8 mouse cellular contexts compared by ENCODE assay signal in the genomic region with DNA sequence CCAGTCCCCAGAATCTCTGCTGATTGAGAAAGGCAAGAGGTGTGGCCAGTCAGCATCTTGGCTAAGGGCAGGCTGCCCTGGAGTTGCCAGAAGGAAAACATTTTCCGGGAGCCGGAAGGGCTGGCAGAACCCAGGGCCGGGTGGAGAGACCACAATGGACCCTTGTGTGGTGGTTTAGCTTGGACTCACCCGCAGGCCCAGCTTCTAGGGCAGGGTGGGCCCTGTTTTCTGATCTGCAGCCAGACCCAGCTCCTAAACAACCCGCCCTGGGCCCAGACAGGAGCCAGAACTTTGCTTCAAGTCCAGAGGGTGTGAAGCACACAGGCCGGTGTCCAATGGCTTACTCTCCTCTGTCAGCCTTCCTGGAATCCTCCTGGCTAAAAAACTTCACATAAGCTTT. TPM values are rescaled to one million over a fixed set of nuclear protein-coding genes. Genes with fewer than 3 reads are reported as not detected.
DNase-seq lines count a peak whose midpoint lies in the region; ATAC-seq and TF ChIP-seq lines count a peak whose summit lies in the region.

No protein-coding gene starts in this region.

- no peak overlapping the region for H3K4me3 ChIP-seq in forebrain, embryonic 15.5 days
- no peak overlapping the region for H3K4me3 ChIP-seq in forebrain, embryonic 14.5 days (ENCODE audit: low read depth, low read length)
- no peak overlapping the region for H3K4me3 ChIP-seq in thymus, adult 2 months (ENCODE audit: control insufficient read depth, insufficient read depth, low read length)

- no peaks in the 10 kb centered on the region for H3K9me3 ChIP-seq in forebrain, embryonic 15.5 days
- no peaks in the 10 kb centered on the region for H3K9me3 ChIP-seq in forebrain, embryonic 14.5 days (replicated peaks; ENCODE audit: control insufficient read depth, low read length)

- 80% methylated on average over 6 of the region's 6 CpGs for WGBS in forebrain, embryonic 15.5 days
- WGBS in forebrain, embryonic 14.5 days, result 84% methylated on average over 6 of the region's 6 CpGs
- WGBS in thymus, adult 2 months, result 94% methylated on average over 6 of the region's 6 CpGs

- no peak overlapping the region for H3K4me2 ChIP-seq in forebrain, embryonic 15.5 days (replicated peaks)
- H3K4me2 ChIP-seq in forebrain, embryonic 14.5 days (ENCODE audit: low read length), result no peak overlapping the region

- no peaks in the 10 kb centered on the region for H3K27me3 ChIP-seq in forebrain, embryonic 15.5 days
- no peaks in the 10 kb centered on the region for H3K27me3 ChIP-seq in forebrain, embryonic 14.5 days (replicated peaks; ENCODE audit: control insufficient read depth, insufficient read depth, low read length)
- no peaks in the 10 kb centered on the region for H3K27me3 ChIP-seq in thymus, adult 2 months (ENCODE audit: control insufficient read depth, insufficient read depth, low read length)

- no peak overlapping the region for H3K27ac ChIP-seq in forebrain, embryonic 15.5 days (replicated peaks)
- no peak overlapping the region for H3K27ac ChIP-seq in forebrain, embryonic 14.5 days (ENCODE audit: low read depth, low read length)
- no peak overlapping the region for H3K27ac ChIP-seq in thymus, adult 2 months (ENCODE audit: control insufficient read depth, insufficient read depth, low read length)

- H3K4me1 ChIP-seq in forebrain, embryonic 15.5 days, result peaks cover 4% of the 10 kb centered on the region
- no peaks in the 10 kb centered on the region for H3K4me1 ChIP-seq in forebrain, embryonic 14.5 days (ENCODE audit: control insufficient read depth, insufficient read depth, low read length)
- peaks cover 14% of the 10 kb centered on the region for H3K4me1 ChIP-seq in thymus, adult 2 months (replicated peaks; ENCODE audit: control insufficient read depth, insufficient read depth, low read length)

- DNase-seq in forebrain, embryonic 14.5 days (ENCODE audit: low spot score), result no peak
- peak; percentile 71 for DNase-seq in Muller cell, postnatal 12 days (ENCODE audit: inconsistent ontology term)
- DNase-seq in frontal cortex, postnatal 36 days (ENCODE audit: low spot score in 2 of 2), result peak; percentile 19 to 53
- DNase-seq in left cerebral cortex, adult 11 months (ENCODE audit: low spot score), result peak; percentile 47
- no peak for DNase-seq in thymus, adult 2 months
- no peak for DNase-seq in thymus, postnatal 36 days

- no peaks in the 10 kb centered on the region for H3K36me3 ChIP-seq in forebrain, embryonic 15.5 days
- no peaks in the 10 kb centered on the region for H3K36me3 ChIP-seq in forebrain, embryonic 14.5 days (ENCODE audit: control insufficient read depth, insufficient read depth, low read length)
- no peaks in the 10 kb centered on the region for H3K36me3 ChIP-seq in thymus, adult 2 months (ENCODE audit: control insufficient read depth, insufficient read depth, low read length)

- TF ChIP-seq CTCF in thymus, adult 2 months (IDR thresholded peaks at IDR 0.05; ENCODE audit: borderline replicate concordance, control insufficient read depth, extremely low read depth, insufficient read depth, low read length, poor library complexity), result no peak

- TF ChIP-seq POLR2A in thymus, adult 2 months (IDR thresholded peaks at IDR 0.05; ENCODE audit: control insufficient read depth, extremely low read depth, insufficient read depth, low read length, poor library complexity), result no peak

- no peak overlapping the region for H3K9ac ChIP-seq in forebrain, embryonic 15.5 days (replicated peaks)
- H3K9ac ChIP-seq in forebrain, embryonic 14.5 days (ENCODE audit: low read length), result no peak overlapping the region

- ATAC-seq in forebrain, embryonic 15.5 days (replicated peaks), result 0 out of 2 replicates have a peak, but pooled peaks have one; percentile 13
- no peak for ATAC-seq in forebrain, embryonic 14.5 days
- no peak for ATAC-seq in megakaryocyte-erythroid progenitor cell, adult 5-6 weeks (replicated peaks; ENCODE audit: low FRiP score, low TSS enrichment, poor library complexity, severe bottlenecking)

RNA-seq across cellular contexts. Expression of a gene that starts 30.4 kb away (rescaled TPM):
- 45.2 and 46.2 TPM in 2 replicates for polyA plus RNA-seq in forebrain, embryonic 15.5 days (2015; fragmentation: Nextera tagmentation; extraction: Ambion mirVana)
- 27.9 and 40.2 TPM in 2 replicates for polyA plus RNA-seq in forebrain, embryonic 14.5 days (2014; fragmentation: Nextera tagmentation; extraction: Ambion mirVana)
- 16.2 and 19.1 TPM in 2 replicates for total RNA-seq in megakaryocyte-erythroid progenitor cell, adult 5-6 weeks (2014; fragmentation: Nextera tagmentation)
- total RNA-seq in megakaryocyte-erythroid progenitor cell, adult 5-6 weeks (2017), result 20.2 and 22.6 TPM in 2 replicates
- 14.3 and 15.8 TPM in 2 replicates for polyA plus RNA-seq in thymus, adult 2 months (2012; rRNA removed)

RNA-seq across cellular contexts. Expression of a gene that starts 49.6 kb away (rescaled TPM):
- polyA plus RNA-seq in forebrain, embryonic 15.5 days (2015; fragmentation: Nextera tagmentation; extraction: Ambion mirVana), result 0.11 TPM in 1 of 2 replicates, not detected in the other
- polyA plus RNA-seq in forebrain, embryonic 14.5 days (2014; fragmentation: Nextera tagmentation; extraction: Ambion mirVana), result 0.08 TPM in 1 of 2 replicates, not detected in the other
- 0.64 and 0.70 TPM in 2 replicates for total RNA-seq in megakaryocyte-erythroid progenitor cell, adult 5-6 weeks (2014; fragmentation: Nextera tagmentation)
- 0.28 and 2.2 TPM in 2 replicates for total RNA-seq in megakaryocyte-erythroid progenitor cell, adult 5-6 weeks (2017)
- polyA plus RNA-seq in thymus, adult 2 months (2012; rRNA removed), result 4.3 and 5.3 TPM in 2 replicates

Comparison
In these comparisons a context has a peak if more than half of its experiments do, and no peak if none do; other contexts are left out.
1. DNase-seq: peak in Muller cell, postnatal 12 days (single experiment), frontal cortex, postnatal 36 days (2 of 2) and left cerebral cortex, adult 11 months (single experiment); none in forebrain, embryonic 14.5 days (single experiment), thymus, adult 2 months (single experiment) and thymus, postnatal 36 days (0 of 2).